Mouse (Mus musculus): Measurements from ENCODE around the gene Rabl3.

The Rabl3 gene

GRCm38 (mm10) chr16:37597412-37597811, 57.7 kb downstream of the Rabl3 start:
- DNase-seq (ENCODE audit: low spot score) = no peak

GRCm38 (mm10) chr16:37598463-37598862, 58.8 kb downstream of the Rabl3 start:
- DNase-seq (ENCODE audit: low spot score) = no peak

GRCm38 (mm10) chr16:37599326-37599725, 59.6 kb downstream of the Rabl3 start:
- DNase-seq (ENCODE audit: low spot score) = no peak

GRCm38 (mm10) chr16:37603431-37603830, 63.7 kb downstream of the Rabl3 start:
- DNase-seq (ENCODE audit: low spot score) = no peak

- no peak for DNase-seq (ENCODE audit: low spot score)
Observed at GRCm38 (mm10) chr16:37604243-37604642, 64.6 kb downstream of the Rabl3 start.

- no peak for DNase-seq (ENCODE audit: low spot score)
Observed at GRCm38 (mm10) chr16:37610333-37610732, 70.6 kb downstream of the Rabl3 start.

- no peak for DNase-seq (ENCODE audit: low spot score)
Observed at GRCm38 (mm10) chr16:37611072-37611471, 71.4 kb downstream of the Rabl3 start.

GRCm38 (mm10) chr16:37612013-37612412, 72.3 kb downstream of the Rabl3 start:
- DNase-seq (ENCODE audit: low spot score) = no peak

- no peak for DNase-seq (ENCODE audit: low spot score)
Observed at GRCm38 (mm10) chr16:37614540-37614939, 74.9 kb downstream of the Rabl3 start.

GRCm38 (mm10) chr16:37615429-37615828, 75.7 kb downstream of the Rabl3 start:
- DNase-seq (ENCODE audit: low spot score) = no peak

GRCm38 (mm10) chr16:37616104-37616503, 76.4 kb downstream of the Rabl3 start:
- DNase-seq (ENCODE audit: low spot score) = no peak

- no peak for DNase-seq (ENCODE audit: low spot score)
Observed at GRCm38 (mm10) chr16:37617695-37618094, 78.0 kb downstream of the Rabl3 start.

All from ovary, postnatal 36 days (tissue).